Mouse (Mus musculus): Measurements from ENCODE around the gene H2-DMb1. TPM values are rescaled to one million over a fixed set of nuclear protein-coding genes. Genes with fewer than 3 reads are reported as not detected.

H2-DMb1 gene
- polyA plus RNA-seq, 1 experiment from 2014 or later, result 3.7 TPM

GRCm38 (mm10) chr17:34121879-34122187 lies 31.0 kb upstream of the H2-DMb1 start:
- 0% methylated on average over 9 of the region's 10 CpGs for WGBS
- Histone ChIP-seq H3K27ac (ENCODE audit: low read length) (peak overlapping the region; percentile 100), H3K9me3 (ENCODE audit: control insufficient read depth, low read length) (no peaks in the 10 kb centered on the region), H3K27me3 (ENCODE audit: control insufficient read depth, insufficient read depth, low read depth, low read length) (no peaks in the 10 kb centered on the region), H3K9ac (ENCODE audit: low read length) (peak overlapping the region; percentile 99), H3K4me3 (ENCODE audit: low read length) (peak overlapping the region; percentile 81), H3K4me2 (ENCODE audit: low read depth, low read length) (peak overlapping the region; percentile 72), H3K36me3 (ENCODE audit: control insufficient read depth, insufficient read depth, low read length) (peaks cover 15% of the 10 kb centered on the region), H3K4me1 (replicated peaks; ENCODE audit: control insufficient read depth, insufficient read depth, low read length) (peaks cover 8% of the 10 kb centered on the region)
- ATAC-seq (ENCODE audit: low read depth), result no peak

DNA sequence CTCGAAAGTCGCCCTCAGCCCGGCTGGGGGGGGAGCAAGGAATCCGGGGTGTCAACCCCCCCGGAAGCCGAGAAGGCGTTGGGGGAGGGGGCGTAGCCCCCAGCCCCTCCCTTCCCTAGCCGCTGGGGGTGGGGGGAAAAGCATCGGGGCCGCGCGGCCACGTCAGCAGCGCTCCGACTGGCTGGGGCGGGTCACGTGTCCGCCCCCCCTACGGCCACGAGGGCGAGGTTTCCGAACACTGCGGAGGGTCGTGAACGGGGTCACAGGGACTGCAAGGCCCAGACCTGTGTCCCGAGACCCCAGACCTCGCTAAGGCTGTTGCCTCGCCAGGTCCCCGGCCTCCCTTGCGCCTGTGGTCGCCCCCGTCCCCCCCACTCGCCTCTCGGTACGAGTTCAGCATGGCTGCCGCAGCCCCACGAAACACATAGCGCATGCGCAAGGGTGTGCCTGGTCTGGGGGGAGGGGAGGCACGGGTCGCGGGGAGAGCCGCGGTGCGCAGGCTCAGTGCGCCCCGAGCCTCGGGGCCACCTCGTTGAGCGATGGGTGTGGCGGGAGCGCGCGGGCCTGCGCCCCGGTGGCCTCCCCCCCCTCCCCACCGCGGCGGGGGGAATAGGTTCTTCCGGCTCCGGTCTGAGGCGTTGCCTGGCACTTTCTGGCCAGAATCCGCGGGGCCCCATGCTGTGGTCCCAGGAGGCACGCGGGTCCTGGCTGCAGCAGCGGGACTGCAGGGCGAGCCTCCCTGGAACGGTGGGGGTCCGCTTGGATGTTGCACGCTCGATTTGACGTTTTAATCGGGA lies 30.5 kb upstream of the H2-DMb1 start, which contains the start of gene Brd2:
Brd2 (minus strand) TSS at position 447 of the 797 bp plus-strand sequence.
- H3K27ac ChIP-seq (ENCODE audit: low read length), result peak within 1 kb of the TSS; percentile 100
- peak within 1 kb of the TSS; percentile 99 for H3K9ac ChIP-seq (ENCODE audit: low read length)
- H3K27me3 ChIP-seq (ENCODE audit: control insufficient read depth, insufficient read depth, low read depth, low read length), result no peaks in the 10 kb centered on the region
- peak within 1 kb of the TSS; percentile 72 for H3K4me2 ChIP-seq (ENCODE audit: low read depth, low read length)
- H3K9me3 ChIP-seq (ENCODE audit: control insufficient read depth, low read length), result no peaks in the 10 kb centered on the region
- H3K36me3 ChIP-seq (ENCODE audit: control insufficient read depth, insufficient read depth, low read length), result peaks cover 10% of the 10 kb centered on the region
- ATAC-seq (ENCODE audit: low read depth), result peak; percentile 61
- H3K4me3 ChIP-seq (ENCODE audit: low read length), result peak within 1 kb of the TSS; percentile 81
- WGBS, result under 1% methylated on average over 60 of the region's 75 CpGs
- H3K4me1 ChIP-seq (replicated peaks; ENCODE audit: control insufficient read depth, insufficient read depth, low read length), result peaks cover 11% of the 10 kb centered on the region

- peak overlapping the region; percentile 72 for H3K4me2 ChIP-seq (ENCODE audit: low read depth, low read length)
- no peaks in the 10 kb centered on the region for H3K27me3 ChIP-seq (ENCODE audit: control insufficient read depth, insufficient read depth, low read depth, low read length)
- H3K4me1 ChIP-seq (replicated peaks; ENCODE audit: control insufficient read depth, insufficient read depth, low read length), result peaks cover 14% of the 10 kb centered on the region
- WGBS, result under 1% methylated on average over 7 of the region's 7 CpGs
- no peak for ATAC-seq (ENCODE audit: low read depth)
- peak overlapping the region; percentile 100 for H3K27ac ChIP-seq (ENCODE audit: low read length)
- peak overlapping the region; percentile 81 for H3K4me3 ChIP-seq (ENCODE audit: low read length)
- no peaks in the 10 kb centered on the region for H3K9me3 ChIP-seq (ENCODE audit: control insufficient read depth, low read length)
- H3K36me3 ChIP-seq (ENCODE audit: control insufficient read depth, insufficient read depth, low read length), result peaks cover 9% of the 10 kb centered on the region
- H3K9ac ChIP-seq (ENCODE audit: low read length), result peak overlapping the region; percentile 99
Measured at GRCm38 (mm10) chr17:34123111-34123510, 29.8 kb upstream of the H2-DMb1 start.

- Histone ChIP-seq H3K27me3 (ENCODE audit: control insufficient read depth, insufficient read depth, low read depth, low read length) (no peaks in the 10 kb centered on the region), H3K4me1 (replicated peaks; ENCODE audit: control insufficient read depth, insufficient read depth, low read length) (peaks cover 16% of the 10 kb centered on the region), H3K9ac (ENCODE audit: low read length) (peak overlapping the region; percentile 99), H3K4me3 (ENCODE audit: low read length) (peak overlapping the region; percentile 81), H3K4me2 (ENCODE audit: low read depth, low read length) (peak overlapping the region; percentile 72), H3K27ac (ENCODE audit: low read length) (peak overlapping the region; percentile 100), H3K9me3 (ENCODE audit: control insufficient read depth, low read length) (no peaks in the 10 kb centered on the region), H3K36me3 (ENCODE audit: control insufficient read depth, insufficient read depth, low read length) (peaks cover 5% of the 10 kb centered on the region)
- no peak for ATAC-seq (ENCODE audit: low read depth)
- WGBS, result 0% methylated on average over 2 of the region's 2 CpGs
Measured at GRCm38 (mm10) chr17:34123518-34123917, 29.4 kb upstream of the H2-DMb1 start.

GRCm38 (mm10) chr17:34124649-34125048 lies 28.2 kb upstream of the H2-DMb1 start:
- ATAC-seq (ENCODE audit: low read depth), result no peak

DNA sequence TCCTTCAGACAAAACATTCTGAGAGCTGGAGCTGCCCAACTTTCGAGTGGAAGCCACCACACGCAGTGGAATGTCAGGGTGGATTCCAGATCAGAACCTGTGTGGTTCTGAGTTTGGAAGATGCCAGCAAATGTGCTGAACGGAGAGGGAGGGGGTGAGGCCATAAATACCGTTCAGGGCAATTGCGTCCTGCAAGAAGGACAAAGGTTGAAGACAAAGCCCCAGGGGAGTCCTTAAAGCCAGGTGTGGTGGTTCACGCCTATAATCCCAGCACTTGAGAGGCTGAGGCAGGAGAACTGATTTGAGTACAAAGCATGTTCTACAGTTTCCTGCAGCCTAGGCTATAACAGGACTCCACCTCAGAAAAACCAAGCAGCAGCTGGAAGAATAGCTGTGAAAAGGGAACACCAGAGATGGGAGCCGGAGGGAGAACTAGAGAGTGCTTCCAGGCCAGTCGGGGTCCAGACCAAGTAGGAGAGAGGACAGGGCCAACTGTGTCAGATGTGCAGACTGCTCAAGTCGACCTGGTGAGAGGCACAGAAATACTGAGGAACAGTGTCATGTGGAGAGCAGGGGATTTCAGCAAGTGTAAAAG lies 25.9 kb upstream of the H2-DMb1 start:
- Histone ChIP-seq H3K9me3 (ENCODE audit: control insufficient read depth, low read length) (no peaks in the 10 kb centered on the region), H3K27me3 (ENCODE audit: control insufficient read depth, insufficient read depth, low read depth, low read length) (no peaks in the 10 kb centered on the region), H3K4me2 (ENCODE audit: low read depth, low read length) (no peak overlapping the region), H3K4me1 (replicated peaks; ENCODE audit: control insufficient read depth, insufficient read depth, low read length) (peaks cover 24% of the 10 kb centered on the region), H3K27ac (ENCODE audit: low read length) (no peak overlapping the region), H3K36me3 (ENCODE audit: control insufficient read depth, insufficient read depth, low read length) (no peaks in the 10 kb centered on the region; the same call in 1 of the 2 replicates), H3K4me3 (ENCODE audit: low read length) (no peak overlapping the region), H3K9ac (ENCODE audit: low read length) (no peak overlapping the region)
- ATAC-seq (ENCODE audit: low read depth), result no peak
- WGBS, result 55% methylated on average over 9 of the region's 9 CpGs

More at GRCm38 (mm10) chr17:34124649-34125048, 28.2 kb upstream of the H2-DMb1 start:
- no peak overlapping the region for H3K4me2 ChIP-seq (ENCODE audit: low read depth, low read length)
- H3K9ac ChIP-seq (ENCODE audit: low read length), result no peak overlapping the region
- WGBS, result 61% methylated on average over 6 of the region's 6 CpGs
- no peaks in the 10 kb centered on the region for H3K9me3 ChIP-seq (ENCODE audit: control insufficient read depth, low read length)
- no peak overlapping the region for H3K27ac ChIP-seq (ENCODE audit: low read length)
- no peaks in the 10 kb centered on the region; the same call in 1 of the 2 replicates for H3K36me3 ChIP-seq (ENCODE audit: control insufficient read depth, insufficient read depth, low read length)
- H3K4me1 ChIP-seq (replicated peaks; ENCODE audit: control insufficient read depth, insufficient read depth, low read length), result peaks cover 24% of the 10 kb centered on the region
- no peaks in the 10 kb centered on the region for H3K27me3 ChIP-seq (ENCODE audit: control insufficient read depth, insufficient read depth, low read depth, low read length)
- no peak overlapping the region for H3K4me3 ChIP-seq (ENCODE audit: low read length)

GRCm38 (mm10) chr17:34127475-34127874 lies 25.4 kb upstream of the H2-DMb1 start:
- ATAC-seq (ENCODE audit: low read depth), result no peak
- Histone ChIP-seq H3K4me2 (ENCODE audit: low read depth, low read length) (no peak overlapping the region), H3K36me3 (ENCODE audit: control insufficient read depth, insufficient read depth, low read length) (no peaks in the 10 kb centered on the region; the same call in 1 of the 2 replicates), H3K4me1 (replicated peaks; ENCODE audit: control insufficient read depth, insufficient read depth, low read length) (peaks cover 24% of the 10 kb centered on the region), H3K9me3 (ENCODE audit: control insufficient read depth, low read length) (no peaks in the 10 kb centered on the region), H3K27ac (ENCODE audit: low read length) (no peak overlapping the region), H3K4me3 (ENCODE audit: low read length) (no peak overlapping the region), H3K9ac (ENCODE audit: low read length) (no peak overlapping the region), H3K27me3 (ENCODE audit: control insufficient read depth, insufficient read depth, low read depth, low read length) (no peaks in the 10 kb centered on the region)
- 37% methylated on average over 6 of the region's 6 CpGs for WGBS

DNA sequence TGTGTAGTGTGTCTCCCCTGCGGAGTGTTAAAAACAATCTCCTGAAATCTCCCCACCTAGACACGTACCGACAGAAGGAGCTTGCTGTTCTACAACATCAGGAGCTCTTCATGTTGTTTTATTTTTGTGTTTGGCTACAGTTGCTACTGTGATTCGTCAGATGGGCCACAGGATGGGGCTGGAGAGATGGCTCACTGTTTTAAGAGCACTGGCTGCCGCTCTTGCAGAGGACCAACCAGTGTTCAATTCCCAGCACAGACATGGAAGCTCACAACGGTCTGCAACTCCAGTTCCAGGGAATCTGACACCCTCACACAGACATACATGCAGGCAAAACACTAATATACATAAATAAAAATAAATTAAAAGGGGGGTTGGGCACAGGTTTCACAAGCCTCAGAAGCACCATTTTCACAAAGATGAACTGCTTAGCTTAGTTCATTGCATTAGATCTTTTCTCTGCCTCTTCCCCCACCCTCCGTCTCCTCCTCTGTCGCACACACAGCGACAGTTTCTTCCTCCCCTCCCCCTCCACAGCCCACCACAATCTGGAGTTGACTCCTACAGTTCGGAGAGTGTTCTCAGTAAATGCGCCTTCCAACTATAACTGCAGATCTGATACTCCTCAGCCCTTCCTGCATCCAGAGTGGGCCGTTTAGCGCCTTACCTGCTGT lies 24.5 kb upstream of the H2-DMb1 start:
- Histone ChIP-seq H3K9ac (ENCODE audit: low read length) (peak overlapping the region; percentile 21; the same call in 1 of the 2 replicates), H3K27me3 (ENCODE audit: control insufficient read depth, insufficient read depth, low read depth, low read length) (no peaks in the 10 kb centered on the region), H3K4me1 (replicated peaks; ENCODE audit: control insufficient read depth, insufficient read depth, low read length) (peaks cover 24% of the 10 kb centered on the region), H3K9me3 (ENCODE audit: control insufficient read depth, low read length) (no peaks in the 10 kb centered on the region), H3K4me3 (ENCODE audit: low read length) (no peak overlapping the region), H3K4me2 (ENCODE audit: low read depth, low read length) (peak overlapping the region; percentile 25; the same call in 1 of the 2 replicates), H3K27ac (ENCODE audit: low read length) (no peak overlapping the region), H3K36me3 (ENCODE audit: control insufficient read depth, insufficient read depth, low read length) (no peaks in the 10 kb centered on the region; the same call in 1 of the 2 replicates)
- ATAC-seq (ENCODE audit: low read depth), result no peak
- WGBS, result 27% methylated on average over 13 of the region's 13 CpGs

Measured in lung, embryonic 16.5 days (tissue).